Mouse (Mus musculus): Measurements from ENCODE around the gene Nfia.

GRCm38 (mm10) chr4:98106445-98107092 lies 334.0 kb downstream of the Nfia start:
- no peak for TF ChIP-seq HCFC1 (IDR thresholded peaks at IDR 0.05; ENCODE audit: borderline replicate concordance, insufficient read depth, low read length)
- no peak for TF ChIP-seq ZNF384 (IDR thresholded peaks at IDR 0.05; ENCODE audit: low read depth, low read length)

Measured in ES-E14 (cell line).